Mouse (Mus musculus) lung, adult 2 months (tissue): Measurements from ENCODE around the gene Trim47.

Source experiments
- CTCF ChIP-seq: fragments of 200-500 bp; IDR thresholded peaks from 2 replicates; pipeline ENCODE4 v1.5.1; 2011; ENCODE audit warnings: mild to moderate bottlenecking, low read length, control low read depth; ENCODE audit not compliant: insufficient read depth
- POLR2A ChIP-seq: fragments of 200-500 bp; IDR thresholded peaks from 2 replicates; pipeline ENCODE4 v1.6.1; 2011; ENCODE audit warnings: low read depth, mild to moderate bottlenecking, control low read depth, low read length, borderline replicate concordance; ENCODE audit errors: extremely low read depth

GRCm38 (mm10) chr11:116084166-116084565 is 42.8 kb downstream of the Trim47 start:
- TF ChIP-seq CTCF (no peak), POLR2A (no peak)
